Mouse (Mus musculus) limb, embryonic 13.5 days (tissue): ENCODE measurements around the gene Tek. TPM values are rescaled to one million over a fixed set of nuclear protein-coding genes. Genes with fewer than 3 reads are reported as not detected.

Source experiments
- ATAC-seq: fragments of 200-750 bp; cut with Nextera tagmentation; 2 replicates; pipeline ENCODE4 v1.8.0; 2017; ENCODE audit warnings: low read depth, moderate number of reproducible peaks, moderate TSS enrichment; ENCODE audit not compliant: low FRiP score
- H3K27ac ChIP-seq: fragments of 300-500 bp; sonication (generic); 2 replicates; pipeline ENCODE4 v1.5.1; 2015; ENCODE audit warnings: inconsistent platforms, mild to moderate bottlenecking, moderate library complexity
- H3K27me3 ChIP-seq: fragments of 300-500 bp; sonication (generic); 2 replicates; pipeline ENCODE4 v1.6.1; 2015; ENCODE audit warnings: mild to moderate bottlenecking, inconsistent platforms
- H3K36me3 ChIP-seq: fragments of 300-500 bp; sonication (generic); 2 replicates; pipeline ENCODE4 v1.6.1; 2015; ENCODE audit warnings: inconsistent platforms, mild to moderate bottlenecking, moderate library complexity
- H3K4me1 ChIP-seq: fragments of 300-500 bp; sonication (generic); 2 replicates; pipeline ENCODE4 v1.6.1; 2015; ENCODE audit warnings: inconsistent platforms
- H3K4me2 ChIP-seq: fragments of 300-500 bp; sonication (generic); replicated peaks from 2 replicates; pipeline ENCODE4 v1.6.1; 2015; ENCODE audit warnings: inconsistent platforms, mild to moderate bottlenecking, moderate library complexity
- H3K4me3 ChIP-seq: fragments of 300-500 bp; sonication (generic); 2 replicates; pipeline ENCODE4 v1.5.1; 2015; ENCODE audit warnings: moderate library complexity, mild to moderate bottlenecking, inconsistent platforms
- H3K9ac ChIP-seq: fragments of 300-500 bp; sonication (generic); 2 replicates; pipeline ENCODE4 v1.6.1; 2015; ENCODE audit warnings: mild to moderate bottlenecking, inconsistent platforms
- H3K9me3 ChIP-seq: fragments of 300-500 bp; sonication (generic); 2 replicates; pipeline ENCODE4 v1.6.1; 2016; ENCODE audit warnings: inconsistent platforms
- WGBS: fragments of 180-500 bp; shearing (Covaris S2); methylation state at CpG from one replicate; pipeline ENCODE4 v1.1.7; 2015; 5-methylcytosine and 5-hydroxymethylcytosine counted together
- polyA plus RNA-seq: library from polyadenylated mRNA; unstranded; fragments of >200 nt; fragmentation: Nextera tagmentation; extraction: Ambion mirVana; gene quantifications from 2 replicates; pipeline ENCODE4 v1.2.1, GENCODE M21; 2015

Tek gene
- polyA plus RNA-seq, 1 experiment from 2014 or later: 11.8 TPM

DNA sequence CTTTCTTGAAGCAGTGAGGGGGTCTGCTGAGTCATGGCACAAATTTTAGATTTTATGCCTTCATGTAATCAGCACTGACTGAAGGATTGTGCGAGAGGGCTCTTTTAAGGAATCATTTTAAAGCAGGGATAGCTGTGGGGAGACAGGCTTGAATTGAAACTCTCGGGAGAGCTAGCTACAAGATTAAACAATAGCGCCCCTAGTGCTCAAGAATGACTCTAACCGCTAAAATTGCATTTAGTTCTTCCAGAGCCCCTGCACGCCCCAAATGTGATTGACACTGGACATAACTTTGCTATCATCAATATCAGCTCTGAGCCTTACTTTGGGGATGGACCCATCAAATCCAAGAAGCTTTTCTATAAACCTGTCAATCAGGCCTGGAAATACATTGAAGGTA is 88.3 kb downstream of the Tek start:
- H3K9ac ChIP-seq: no peak overlapping the region
- ATAC-seq: no peak
- no peaks in the 10 kb centered on the region for H3K27me3 ChIP-seq
- peaks cover 7% of the 10 kb centered on the region; the same call in 1 of the 2 replicates for H3K9me3 ChIP-seq
- no peak overlapping the region for H3K4me2 ChIP-seq
- no peaks in the 10 kb centered on the region for H3K36me3 ChIP-seq
- no peak overlapping the region for H3K27ac ChIP-seq
- 35% methylated on average over 5 of the region's 5 CpGs for WGBS
- H3K4me3 ChIP-seq: no peak overlapping the region
- H3K4me1 ChIP-seq: no peaks in the 10 kb centered on the region

DNA sequence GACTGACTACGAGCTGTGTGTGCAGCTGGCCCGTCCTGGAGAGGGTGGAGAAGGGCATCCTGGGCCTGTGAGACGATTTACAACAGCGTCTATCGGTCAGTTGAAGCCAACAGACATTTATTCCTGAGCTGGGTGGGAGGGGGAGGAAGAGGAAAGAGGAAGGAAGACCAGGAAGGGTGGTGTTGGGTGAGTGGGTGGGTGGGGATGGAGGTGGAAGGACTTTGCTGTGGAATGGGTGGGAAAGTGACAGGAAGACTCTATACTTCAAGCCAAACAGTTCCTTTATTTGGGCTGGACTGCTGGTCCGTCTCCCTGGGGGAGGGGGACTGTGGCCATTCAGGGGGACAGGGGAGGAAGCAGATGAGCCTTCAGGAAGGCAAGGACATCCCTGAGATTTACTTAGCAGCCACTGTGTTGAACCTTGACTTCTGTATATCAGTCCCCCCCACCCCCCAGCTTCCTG is 90.9 kb downstream of the Tek start:
- no peak overlapping the region for H3K9ac ChIP-seq
- H3K9me3 ChIP-seq: no peaks in the 10 kb centered on the region
- no peak overlapping the region for H3K27ac ChIP-seq
- WGBS: 68% methylated on average over 6 of the region's 6 CpGs
- ATAC-seq: no peak
- no peaks in the 10 kb centered on the region for H3K4me1 ChIP-seq
- no peaks in the 10 kb centered on the region for H3K27me3 ChIP-seq
- H3K4me2 ChIP-seq: no peak overlapping the region
- H3K4me3 ChIP-seq: no peak overlapping the region
- no peaks in the 10 kb centered on the region for H3K36me3 ChIP-seq

DNA sequence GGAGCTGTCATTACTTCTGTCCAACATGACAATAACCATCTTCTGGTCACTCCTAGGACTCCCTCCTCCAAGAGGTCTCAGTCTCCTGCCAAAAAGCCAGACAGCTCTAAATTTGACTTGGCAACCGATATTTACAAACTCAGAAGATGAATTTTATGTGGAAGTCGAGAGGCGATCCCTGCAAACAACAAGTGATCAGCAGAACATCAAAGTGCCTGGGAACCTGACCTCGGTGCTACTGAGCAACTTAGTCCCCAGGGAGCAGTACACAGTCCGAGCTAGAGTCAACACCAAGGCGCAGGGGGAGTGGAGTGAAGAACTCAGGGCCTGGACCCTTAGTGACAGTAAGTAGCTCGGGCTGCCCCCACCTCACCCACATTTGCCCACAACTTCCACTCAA is 98.0 kb downstream of the Tek start:
- Histone ChIP-seq H3K27ac (no peak overlapping the region), H3K27me3 (no peaks in the 10 kb centered on the region), H3K9ac (no peak overlapping the region), H3K9me3 (no peaks in the 10 kb centered on the region), H3K4me1 (no peaks in the 10 kb centered on the region), H3K36me3 (no peaks in the 10 kb centered on the region), H3K4me3 (no peak overlapping the region), H3K4me2 (no peak overlapping the region)
- no peak for ATAC-seq
- 65% methylated on average over 7 of the region's 7 CpGs for WGBS

DNA sequence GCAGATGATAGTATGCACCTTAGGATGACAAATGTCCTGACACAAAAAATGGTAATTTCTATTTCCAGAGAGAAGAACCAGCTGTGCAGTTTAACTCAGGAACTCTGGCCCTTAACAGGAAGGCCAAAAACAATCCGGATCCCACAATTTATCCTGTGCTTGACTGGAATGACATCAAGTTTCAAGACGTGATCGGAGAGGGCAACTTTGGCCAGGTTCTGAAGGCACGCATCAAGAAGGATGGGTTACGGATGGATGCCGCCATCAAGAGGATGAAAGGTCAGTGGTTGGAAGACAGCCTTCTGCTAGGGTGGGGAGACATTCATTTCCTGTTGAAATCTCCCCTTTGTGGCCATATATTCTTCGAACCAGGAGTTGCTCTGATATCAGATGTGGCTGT is 114.2 kb downstream of the Tek start:
- no peak overlapping the region for H3K9ac ChIP-seq
- 88% methylated on average over 7 of the region's 7 CpGs for WGBS
- H3K4me2 ChIP-seq: no peak overlapping the region
- H3K36me3 ChIP-seq: no peaks in the 10 kb centered on the region
- H3K27me3 ChIP-seq: no peaks in the 10 kb centered on the region
- H3K4me3 ChIP-seq: no peak overlapping the region
- no peak for ATAC-seq
- no peaks in the 10 kb centered on the region for H3K4me1 ChIP-seq
- no peaks in the 10 kb centered on the region for H3K9me3 ChIP-seq
- no peak overlapping the region for H3K27ac ChIP-seq

DNA sequence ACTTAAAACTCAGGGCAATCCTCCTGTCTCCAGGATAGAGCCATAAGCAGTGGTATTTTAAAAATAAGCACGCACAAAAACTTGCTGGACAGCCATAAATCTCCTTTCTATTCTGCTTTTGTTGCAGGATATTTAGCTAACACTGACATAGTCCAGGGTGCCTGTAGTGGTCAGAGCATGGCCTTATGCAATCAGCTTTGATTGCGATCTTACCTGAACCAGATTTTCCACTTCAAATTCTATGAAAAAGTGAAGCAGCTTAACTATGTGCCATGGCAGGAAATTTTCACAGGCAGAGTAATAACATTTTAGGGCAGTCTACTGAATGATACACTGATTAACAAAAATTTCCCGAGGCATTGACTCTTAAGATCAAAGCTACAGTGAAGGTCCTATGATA is 115.2 kb downstream of the Tek start:
- no peak overlapping the region for H3K27ac ChIP-seq
- H3K4me1 ChIP-seq: no peaks in the 10 kb centered on the region; the same call in 1 of the 2 replicates
- H3K36me3 ChIP-seq: no peaks in the 10 kb centered on the region
- H3K4me3 ChIP-seq: no peak overlapping the region
- no peaks in the 10 kb centered on the region for H3K27me3 ChIP-seq
- ATAC-seq: no peak
- no peaks in the 10 kb centered on the region for H3K9me3 ChIP-seq
- no peak overlapping the region for H3K9ac ChIP-seq
- H3K4me2 ChIP-seq: no peak overlapping the region
- WGBS: 80% methylated on average over 3 of the region's 3 CpGs

DNA sequence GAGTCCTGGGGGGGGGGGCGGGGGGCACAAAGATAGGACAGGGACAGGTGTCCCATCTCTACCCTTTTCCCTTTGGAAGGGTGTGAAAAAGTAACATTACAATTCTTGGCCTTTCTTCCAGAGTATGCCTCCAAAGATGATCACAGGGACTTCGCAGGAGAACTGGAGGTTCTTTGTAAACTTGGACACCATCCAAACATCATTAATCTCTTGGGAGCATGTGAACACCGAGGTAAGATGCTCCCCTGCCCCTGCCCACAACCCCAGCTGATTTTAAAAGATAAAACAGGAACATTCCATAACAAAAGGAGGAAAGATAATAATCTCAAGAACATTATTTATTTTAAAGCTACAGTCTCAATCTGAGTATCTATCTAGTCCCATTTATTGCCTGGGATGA is 116.1 kb downstream of the Tek start:
- WGBS: 71% methylated on average over 3 of the region's 3 CpGs
- H3K36me3 ChIP-seq: no peaks in the 10 kb centered on the region
- no peaks in the 10 kb centered on the region; the same call in 1 of the 2 replicates for H3K4me1 ChIP-seq
- no peak overlapping the region for H3K27ac ChIP-seq
- H3K27me3 ChIP-seq: no peaks in the 10 kb centered on the region
- H3K9ac ChIP-seq: no peak overlapping the region
- H3K4me2 ChIP-seq: no peak overlapping the region
- no peak overlapping the region for H3K4me3 ChIP-seq
- H3K9me3 ChIP-seq: no peaks in the 10 kb centered on the region
- no peak for ATAC-seq

DNA sequence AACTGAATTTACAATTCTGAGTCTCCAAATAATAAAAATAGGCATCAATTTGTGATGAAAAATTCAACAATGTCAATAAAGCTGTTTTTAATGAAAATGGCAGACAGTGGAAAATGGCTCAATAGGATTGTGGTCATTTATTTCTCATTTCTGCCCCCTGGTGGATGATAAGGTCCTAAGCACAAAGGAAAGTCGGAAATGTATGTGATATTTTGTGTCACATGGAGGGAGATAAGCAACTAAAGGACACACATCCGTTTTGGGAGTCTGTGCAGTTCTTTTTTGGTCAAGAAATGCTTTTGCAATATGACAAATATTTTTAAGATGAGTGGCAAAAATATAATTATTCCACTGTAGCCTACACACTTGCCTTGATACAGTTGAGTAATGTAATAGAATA is 161.7 kb downstream of the Tek start:
- Histone ChIP-seq H3K4me2 (no peak overlapping the region), H3K9ac (no peak overlapping the region), H3K36me3 (no peaks in the 10 kb centered on the region), H3K9me3 (no peaks in the 10 kb centered on the region), H3K4me3 (no peak overlapping the region), H3K4me1 (no peaks in the 10 kb centered on the region), H3K27ac (no peak overlapping the region), H3K27me3 (no peaks in the 10 kb centered on the region)
- WGBS: 21% methylated on average over 2 of the region's 2 CpGs
- ATAC-seq: no peak

DNA sequence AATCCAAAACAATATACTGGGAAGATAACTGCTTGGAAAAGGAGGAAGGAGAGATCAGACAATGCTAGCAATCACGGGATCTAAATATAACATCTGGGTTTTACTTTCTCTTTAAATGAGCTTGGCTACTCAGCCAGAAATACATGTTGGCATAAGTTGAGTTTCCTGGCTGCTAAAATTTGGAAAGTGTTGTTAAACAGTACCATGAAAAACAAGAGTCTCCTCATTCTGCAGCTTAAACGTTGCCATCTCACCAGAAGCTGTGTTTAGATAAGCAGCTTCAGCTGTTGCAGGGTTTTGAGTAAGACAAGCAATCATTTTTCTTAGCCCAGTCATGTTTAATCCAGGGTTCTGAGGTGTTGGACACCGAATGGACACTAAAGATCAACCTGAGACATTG is 162.7 kb downstream of the Tek start:
- no peak for ATAC-seq
- H3K27me3 ChIP-seq: no peaks in the 10 kb centered on the region
- no peak overlapping the region for H3K4me2 ChIP-seq
- no peak overlapping the region for H3K4me3 ChIP-seq
- no peaks in the 10 kb centered on the region for H3K4me1 ChIP-seq
- H3K9me3 ChIP-seq: no peaks in the 10 kb centered on the region
- H3K36me3 ChIP-seq: no peaks in the 10 kb centered on the region
- WGBS: 70% methylated on average over 3 of the region's 3 CpGs
- H3K9ac ChIP-seq: no peak overlapping the region
- H3K27ac ChIP-seq: no peak overlapping the region

Other genes starting within 250 kb of the Tek start
- gene Gm10306, start 182.7 kb upstream of the Tek start, polyA plus RNA-seq: not detected in 2 replicates
- gene Caap1, start 182.5 kb upstream of the Tek start, polyA plus RNA-seq: 20.9 and 21.8 TPM in 2 replicates
- gene Plaa, start 136.0 kb upstream of the Tek start, polyA plus RNA-seq: 66.7 and 72.2 TPM in 2 replicates
- gene Ift74, start 124.8 kb upstream of the Tek start, polyA plus RNA-seq: 43.2 and 45.7 TPM in 2 replicates
- 1.1 and 1.4 TPM in 2 replicates for gene Lrrc19, start 89.1 kb upstream of the Tek start, polyA plus RNA-seq
- 0.17 and 0.18 TPM in 2 replicates for gene Eqtn, start 189.6 kb downstream of the Tek start, polyA plus RNA-seq
- gene Mysm1, start 239.8 kb downstream of the Tek start, polyA plus RNA-seq: 34.2 and 35.3 TPM in 2 replicates